Mouse (Mus musculus): ENCODE data around the gene Slc15a1.
"Not testable (repeated sequence)": the region's sequence is repeated elsewhere in the genome, so short reads cannot be mapped to it uniquely, and the experiment has no call there.

Slc15a1 gene

DNA sequence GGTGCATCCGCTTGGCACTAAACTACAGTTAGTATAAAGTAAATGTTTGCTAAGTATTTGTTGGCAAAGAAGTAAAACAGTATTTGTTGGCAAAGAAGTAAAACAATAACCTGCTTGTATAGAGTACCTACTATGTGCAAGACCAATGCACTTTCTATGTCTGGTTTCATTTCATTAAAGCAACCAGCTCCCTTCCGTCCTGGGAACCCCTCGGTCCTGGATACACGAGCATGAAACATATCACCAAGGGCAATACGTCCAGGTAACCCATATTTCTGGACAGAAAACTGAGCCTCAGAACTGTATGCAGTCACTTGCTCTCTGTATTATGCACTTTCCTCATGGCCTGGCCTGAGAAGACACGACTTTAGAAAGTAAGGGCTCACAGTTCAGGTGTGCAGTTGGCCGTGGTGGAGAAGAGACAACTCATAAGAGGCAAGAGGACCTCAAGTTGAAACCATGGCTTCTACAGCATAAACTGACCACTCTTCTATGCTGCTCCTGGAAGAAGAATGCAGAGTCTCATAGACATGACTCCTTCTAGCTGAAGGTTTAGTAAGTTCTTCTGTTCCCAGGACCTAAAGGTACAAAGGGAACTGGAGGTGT is 53.5 kb downstream of the Slc15a1 start:
- no peak for DNase-seq (ENCODE audit: low read depth)

GRCm38 (mm10) chr14:121450504-121451423 is 54.3 kb downstream of the Slc15a1 start:
- peak; percentile 54 for DNase-seq (ENCODE audit: low read depth)

DNA sequence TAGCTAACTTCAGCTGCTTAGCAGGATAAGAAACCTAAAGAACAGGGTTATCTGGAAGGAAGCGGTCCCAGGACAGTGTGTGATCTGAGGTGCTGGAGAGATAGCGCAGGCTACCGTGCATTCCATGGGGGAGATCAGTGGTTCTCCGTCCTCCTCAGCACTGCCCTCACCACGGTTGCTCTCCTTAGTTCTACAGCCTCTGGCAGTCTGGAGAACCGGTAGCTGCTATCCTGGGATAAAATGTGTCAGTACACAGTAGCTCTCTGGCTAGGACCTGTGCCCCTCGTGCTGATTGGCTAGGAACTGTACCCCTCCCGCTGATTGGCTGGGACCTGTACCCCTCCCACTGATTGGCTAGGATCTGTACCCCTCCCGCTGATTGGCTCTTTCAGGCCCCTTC is 58.1 kb downstream of the Slc15a1 start:
- DNase-seq (ENCODE audit: low read depth): no peak

DNA sequence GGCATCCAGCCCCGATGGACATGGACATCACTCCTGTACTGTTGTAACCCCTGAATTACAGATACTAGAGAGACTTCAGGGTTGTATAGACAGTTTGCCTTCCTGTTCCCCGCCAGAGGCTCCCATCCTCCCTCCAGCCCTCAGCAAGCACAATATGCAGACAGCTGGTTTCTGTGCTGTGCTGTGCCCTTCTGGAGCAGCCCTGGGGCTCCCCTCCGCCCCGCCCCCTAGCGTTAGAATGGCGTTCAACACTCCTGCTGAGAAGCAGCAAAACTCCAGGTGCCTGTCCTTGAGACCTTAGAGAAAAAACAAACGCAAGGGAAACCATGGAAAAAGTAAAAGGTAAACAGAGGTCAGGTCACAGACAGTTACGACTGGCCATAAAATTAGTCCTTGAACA is 59.9 kb downstream of the Slc15a1 start:
- DNase-seq (ENCODE audit: low read depth): no peak

DNA sequence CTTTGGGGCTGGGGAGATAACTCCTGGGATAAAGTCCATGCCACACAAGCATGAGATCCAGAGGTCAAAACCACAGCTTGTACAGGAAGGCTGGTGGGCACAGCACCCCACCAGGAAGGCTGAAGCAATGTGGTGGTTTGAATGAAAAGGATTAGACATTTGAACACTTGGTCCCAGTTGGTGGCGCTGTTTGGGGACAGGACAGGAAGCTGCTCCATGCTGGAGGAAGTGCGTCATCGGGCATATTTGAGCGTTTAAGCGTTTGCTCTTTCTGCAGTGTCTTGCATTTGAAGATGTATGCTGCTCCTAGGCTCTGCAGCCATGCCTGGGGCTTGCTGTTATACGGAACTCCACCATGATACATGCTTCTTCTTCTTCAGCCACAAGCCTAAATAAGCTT is 64.2 kb downstream of the Slc15a1 start:
- no peak for DNase-seq (ENCODE audit: low read depth)

GRCm38 (mm10) chr14:121437026-121437425 is 68.0 kb downstream of the Slc15a1 start:
- DNase-seq (ENCODE audit: low read depth): peak; percentile 56

DNA sequence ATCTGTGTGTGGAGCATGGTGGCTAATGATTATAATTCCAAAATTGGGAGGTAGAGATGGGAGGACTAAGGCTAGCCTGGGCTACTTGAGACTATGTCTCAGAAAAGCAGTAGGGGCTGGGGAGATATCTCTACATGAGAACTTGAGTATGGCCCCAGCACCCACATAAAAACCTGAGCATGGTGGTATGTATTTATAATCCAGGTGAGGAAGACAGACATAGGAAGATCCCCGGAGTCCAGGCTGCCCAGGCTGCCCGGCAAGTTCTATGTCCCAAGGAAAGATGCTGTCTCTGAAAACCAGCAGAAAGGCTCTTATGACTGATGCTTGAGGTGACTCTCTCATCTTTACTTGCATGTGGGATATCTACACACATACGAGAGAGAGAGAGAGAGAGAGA is 68.6 kb downstream of the Slc15a1 start:
- no peak for DNase-seq (ENCODE audit: low read depth)

- peak; percentile 86 for DNase-seq (ENCODE audit: low read depth)
These were observed 69.3 kb downstream of the Slc15a1 start for GRCm38 (mm10) chr14:121435794-121436193.

- no peak for DNase-seq (ENCODE audit: low read depth)
These were observed 73.8 kb downstream of the Slc15a1 start for GRCm38 (mm10) chr14:121431261-121431660.

- no peak for DNase-seq (ENCODE audit: low read depth)
These were observed 75.1 kb downstream of the Slc15a1 start for GRCm38 (mm10) chr14:121429854-121430535.

DNA sequence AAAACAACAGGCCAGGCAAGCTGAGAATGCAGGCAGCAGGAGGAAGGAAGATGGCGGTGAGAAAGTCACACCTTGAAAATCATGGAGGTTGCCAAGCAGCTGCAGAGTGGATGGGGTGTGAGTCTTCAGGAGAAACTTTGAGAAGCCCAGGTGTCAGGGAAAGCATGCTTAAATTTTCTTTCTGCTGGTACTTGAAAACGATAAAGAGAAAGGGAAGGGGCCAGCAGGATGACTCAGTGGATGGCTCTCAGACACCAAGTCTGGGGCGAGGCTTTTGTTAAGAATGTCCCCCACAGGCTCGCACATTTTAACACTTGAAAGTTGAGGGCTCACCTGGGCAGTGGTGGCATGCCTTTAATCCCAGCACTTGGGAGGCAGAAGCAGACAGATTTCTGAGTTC is 76.9 kb downstream of the Slc15a1 start:
- no peak for DNase-seq (ENCODE audit: low read depth)

DNA sequence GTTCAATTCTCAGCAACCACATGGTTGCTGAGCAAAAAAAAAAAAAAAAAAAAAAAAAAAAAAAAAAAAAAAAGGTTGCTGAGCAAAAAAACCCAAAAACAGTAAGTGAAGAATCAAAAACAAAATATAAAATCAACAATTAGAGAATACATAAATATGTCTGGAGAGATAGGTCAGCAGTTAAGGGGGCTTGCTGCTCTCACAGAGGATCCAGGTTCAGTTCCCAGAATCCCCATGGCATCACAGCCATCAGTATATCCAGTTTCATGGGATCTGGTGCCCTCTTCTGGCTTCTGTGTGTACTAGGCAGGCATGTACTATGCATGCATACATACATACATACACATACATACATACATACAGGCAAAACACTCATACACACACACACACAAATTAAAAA is 78.3 kb downstream of the Slc15a1 start:
- DNase-seq (ENCODE audit: low read depth): no peak

- no peak for DNase-seq (ENCODE audit: low read depth)
These were observed 79.9 kb downstream of the Slc15a1 start for GRCm38 (mm10) chr14:121425004-121425793.

DNA sequence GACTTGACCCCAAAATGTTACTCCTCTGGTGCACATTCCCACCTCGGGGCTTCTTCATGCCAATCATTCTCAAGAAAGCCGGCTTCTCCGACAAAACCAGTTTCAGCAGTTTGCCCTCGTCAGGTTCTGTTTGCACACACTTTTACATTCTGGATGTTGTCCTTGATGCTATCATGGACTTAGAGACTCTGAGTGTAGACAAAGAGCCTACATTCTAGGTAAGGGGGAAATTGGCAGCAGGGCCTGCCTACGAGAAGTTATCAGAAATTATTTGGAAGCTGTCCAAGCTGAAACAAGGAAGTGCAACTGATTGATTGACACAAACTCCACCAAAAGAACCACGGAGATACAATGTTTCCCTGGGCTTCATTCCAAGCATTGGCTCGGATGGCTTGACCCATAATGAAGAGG is 81.7 kb downstream of the Slc15a1 start:
- DNase-seq (ENCODE audit: low read depth): no peak

DNA sequence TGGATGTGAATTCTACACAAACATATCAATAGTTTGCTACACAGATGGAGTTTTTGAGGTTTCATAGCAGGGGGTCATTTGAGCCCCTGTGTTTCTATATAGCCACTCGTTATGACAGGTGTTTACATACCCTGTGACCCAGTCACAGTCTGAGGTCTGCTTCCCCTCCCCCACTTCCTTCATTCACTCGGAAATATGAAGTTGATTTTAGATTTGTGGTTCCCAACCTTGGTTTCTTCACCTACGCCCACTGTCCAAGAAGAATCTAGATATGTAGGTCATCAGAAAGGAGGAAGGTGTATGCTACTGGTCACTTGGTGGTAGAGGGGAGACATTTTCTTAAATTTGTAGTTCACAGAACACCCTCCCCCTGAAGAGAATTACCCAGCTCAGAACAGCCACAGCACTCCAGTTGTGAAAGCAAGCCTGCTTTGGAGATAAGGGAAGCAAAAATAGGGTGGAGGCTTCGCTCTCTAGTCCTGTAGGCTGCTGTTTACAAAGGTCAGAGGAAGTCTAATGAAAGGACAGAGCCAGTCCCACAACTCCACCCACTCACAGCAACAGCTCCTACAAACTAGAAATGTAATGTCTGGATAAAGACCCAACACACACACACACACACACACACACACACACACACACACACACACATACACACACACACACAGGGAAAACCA is 82.2 kb downstream of the Slc15a1 start:
- DNase-seq (ENCODE audit: low read depth): no peak

DNA sequence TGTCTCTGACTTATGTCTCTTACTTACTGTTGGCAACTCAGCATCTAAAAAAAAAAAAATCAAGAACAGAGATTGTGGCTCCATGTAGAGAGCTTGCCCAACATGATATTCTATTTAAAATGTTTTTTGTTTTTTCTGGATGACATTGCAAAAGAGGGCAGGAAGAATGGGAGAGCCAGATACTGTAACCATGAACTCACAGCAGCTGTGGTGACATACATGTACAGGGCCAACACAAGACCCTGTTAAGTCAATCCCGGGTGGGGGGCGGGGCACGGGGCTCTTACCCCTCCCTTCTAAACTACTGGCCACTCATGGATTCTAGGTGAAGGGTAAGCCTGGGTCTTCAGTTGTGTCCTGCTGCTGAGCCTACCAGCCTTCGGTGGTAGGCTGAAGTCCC is 83.1 kb downstream of the Slc15a1 start:
- DNase-seq (ENCODE audit: low read depth): no peak

- peak; percentile 61 for DNase-seq (ENCODE audit: low read depth)
These were observed 87.5 kb downstream of the Slc15a1 start for GRCm38 (mm10) chr14:121417594-121417993.

DNA sequence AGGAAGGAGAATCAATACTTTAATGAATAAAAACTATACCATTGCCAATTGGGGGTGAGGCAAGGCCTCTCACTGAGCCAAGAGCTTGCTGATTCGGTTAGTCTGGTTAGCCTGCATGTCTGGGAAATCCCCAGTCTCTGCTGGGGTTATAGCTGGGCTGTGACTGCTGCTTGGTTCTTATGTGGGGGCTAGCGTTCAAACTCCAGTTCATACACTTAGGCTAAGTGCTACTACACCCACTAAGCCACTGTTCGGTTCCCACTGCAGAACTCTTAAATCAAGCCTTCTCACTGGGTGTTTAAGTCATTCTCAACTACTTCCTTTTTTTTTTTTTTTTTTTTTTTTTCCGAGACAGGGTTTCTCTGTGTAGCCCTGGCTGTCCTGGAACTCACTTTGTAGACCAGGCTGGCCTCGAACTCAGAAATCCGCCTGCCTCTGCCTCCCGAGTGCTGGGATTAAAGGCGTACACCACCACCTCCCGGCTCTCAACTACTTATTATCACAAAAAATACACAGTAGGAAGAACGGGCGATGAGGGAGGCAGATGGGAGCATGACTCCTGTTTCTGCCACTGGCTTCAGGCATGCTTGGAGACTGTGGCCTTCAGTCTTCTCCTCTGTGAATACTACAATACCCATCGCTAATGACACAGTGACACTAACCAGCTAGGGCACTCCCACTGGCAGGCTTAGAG is 88.3 kb downstream of the Slc15a1 start:
- DNase-seq (ENCODE audit: low read depth): no peak

GRCm38 (mm10) chr14:121414635-121415241 is 90.3 kb downstream of the Slc15a1 start:
- DNase-seq (ENCODE audit: low read depth): no peak

DNA sequence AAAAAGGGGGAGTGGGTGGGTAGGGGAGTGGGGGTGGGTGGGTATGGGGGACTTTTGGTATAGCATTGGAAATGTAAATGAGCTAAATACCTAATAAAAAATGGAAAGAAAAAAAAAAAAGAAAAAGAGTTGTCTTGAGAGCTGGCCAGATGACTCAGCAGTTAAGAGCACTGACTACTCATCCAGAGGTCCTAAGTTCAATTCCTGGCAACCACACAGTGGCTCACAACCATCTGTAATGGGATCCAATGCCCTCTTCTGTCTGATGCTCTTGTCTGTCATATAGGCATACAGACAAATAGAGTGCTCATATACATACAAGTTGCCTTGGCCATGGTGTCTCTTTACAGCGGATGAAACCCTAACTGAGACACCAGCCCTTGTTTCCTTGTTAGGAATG is 91.3 kb downstream of the Slc15a1 start:
- DNase-seq (ENCODE audit: low read depth): not testable (repeated sequence)
